Mouse (Mus musculus) heart, adult 11 months (tissue): ENCODE measurements around the gene Dtnb.
A peak's percentile ranks its signal among the peaks of the same experiment; 100 is the strongest.

Source experiments
- DNase-seq: peaks from one replicate; pipeline ENCODE4 v3.0.0; 2022

The Dtnb gene

DNA sequence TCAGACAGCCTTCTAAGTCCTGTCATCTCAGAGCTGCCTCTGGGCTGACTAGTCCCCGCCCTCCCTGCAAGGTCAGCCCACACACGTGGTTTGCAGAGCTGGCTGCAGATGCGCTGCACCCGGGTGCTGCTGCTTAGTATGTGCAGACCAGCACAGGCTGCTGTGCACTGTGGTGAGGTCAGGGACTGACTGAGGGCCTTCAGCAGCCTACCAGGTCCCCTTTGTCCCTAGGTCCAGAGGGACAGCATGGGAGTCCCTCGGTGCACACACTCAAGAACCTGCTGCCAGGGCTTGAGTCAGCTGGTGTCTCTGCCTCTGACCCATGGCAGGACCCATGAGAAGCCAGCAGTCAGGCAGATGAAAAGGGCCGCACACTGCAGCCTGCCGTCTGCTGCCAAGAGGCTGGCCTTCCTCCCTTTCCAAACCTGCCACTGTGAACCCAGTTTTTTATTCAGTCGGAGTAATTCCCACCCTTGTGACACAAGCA, 208.3 kb downstream of the Dtnb start:
- DNase-seq = peak; percentile 99

GRCm38 (mm10) chr12:3780931-3781471, 208.8 kb downstream of the Dtnb start:
- DNase-seq = no peak

GRCm38 (mm10) chr12:3781482-3781881, 209.3 kb downstream of the Dtnb start:
- peak; percentile 100 for DNase-seq

GRCm38 (mm10) chr12:3783196-3783825, 211.1 kb downstream of the Dtnb start:
- DNase-seq = peak; percentile 78

- DNase-seq = peak; percentile 82
Observed at GRCm38 (mm10) chr12:3784258-3784657, 212.1 kb downstream of the Dtnb start.

GRCm38 (mm10) chr12:3784729-3785128, 212.5 kb downstream of the Dtnb start:
- DNase-seq = no peak

DNA sequence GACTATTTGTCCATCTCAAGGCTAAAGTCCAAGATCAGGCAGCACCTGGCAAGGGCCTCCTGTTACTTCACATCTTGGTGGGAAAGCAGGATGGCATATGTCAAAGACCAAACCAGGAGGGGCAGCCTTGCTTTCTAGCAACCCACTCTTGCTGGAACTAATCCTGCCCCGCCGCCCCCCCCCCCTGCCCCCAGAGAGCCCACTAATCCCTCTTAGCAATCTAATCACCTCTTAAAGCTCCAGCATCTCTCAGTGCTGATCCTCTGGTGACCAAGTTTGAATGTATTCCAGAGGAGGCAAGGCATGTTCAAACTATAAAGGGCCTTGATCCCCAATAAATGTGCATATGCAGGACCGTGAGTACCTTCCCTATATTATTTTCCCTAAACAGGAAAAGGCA, 214.9 kb downstream of the Dtnb start:
- DNase-seq = no peak

DNA sequence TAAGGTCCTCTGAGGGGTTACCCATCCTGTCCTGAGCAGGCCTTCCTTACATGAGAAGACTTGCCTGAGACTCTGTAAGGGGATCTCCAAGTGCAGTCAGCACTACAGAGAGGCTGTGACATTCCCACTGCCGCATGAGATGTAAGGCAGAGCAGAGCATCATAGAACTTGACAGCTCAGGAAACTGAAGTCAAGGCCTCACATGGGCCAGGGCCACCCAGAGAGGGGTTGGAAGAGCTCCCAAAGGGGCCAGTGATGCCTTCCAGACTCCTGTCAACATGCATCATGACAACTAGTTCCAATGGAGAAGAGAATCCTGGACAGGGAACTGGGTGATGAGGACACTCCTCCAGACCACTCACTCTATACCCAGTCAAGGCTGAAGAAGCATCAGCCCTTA, 215.4 kb downstream of the Dtnb start:
- no peak for DNase-seq

- no peak for DNase-seq
Observed at GRCm38 (mm10) chr12:3788421-3789051, 216.4 kb downstream of the Dtnb start.

- no peak for DNase-seq
Observed at GRCm38 (mm10) chr12:3789626-3790185, 217.5 kb downstream of the Dtnb start.

- DNase-seq = no peak
Observed at GRCm38 (mm10) chr12:3791257-3791656, 219.1 kb downstream of the Dtnb start.

- peak; percentile 99 for DNase-seq
Observed at GRCm38 (mm10) chr12:3791732-3792131, 219.6 kb downstream of the Dtnb start.

DNA sequence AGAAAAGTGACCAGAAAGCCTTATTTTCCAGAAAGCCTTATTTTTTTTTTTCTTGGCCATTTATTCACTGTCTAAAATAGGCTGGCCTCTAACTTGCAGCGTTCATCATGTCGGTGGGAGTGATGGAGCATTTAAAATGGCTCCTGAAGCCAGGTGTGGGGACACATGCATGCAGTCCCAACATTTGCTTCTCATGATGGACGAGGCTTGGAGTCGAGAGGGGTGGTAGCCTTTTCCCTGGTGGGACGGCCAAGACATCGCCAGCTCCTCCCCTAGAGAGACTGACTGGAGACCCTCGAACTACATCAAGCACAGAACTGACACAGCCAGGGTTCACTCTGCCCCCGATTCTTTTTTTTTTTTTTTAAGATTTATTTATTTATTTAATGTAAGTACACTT, 220.1 kb downstream of the Dtnb start:
- no peak for DNase-seq

- no peak for DNase-seq
Observed at GRCm38 (mm10) chr12:3795569-3795968, 223.4 kb downstream of the Dtnb start.

DNA sequence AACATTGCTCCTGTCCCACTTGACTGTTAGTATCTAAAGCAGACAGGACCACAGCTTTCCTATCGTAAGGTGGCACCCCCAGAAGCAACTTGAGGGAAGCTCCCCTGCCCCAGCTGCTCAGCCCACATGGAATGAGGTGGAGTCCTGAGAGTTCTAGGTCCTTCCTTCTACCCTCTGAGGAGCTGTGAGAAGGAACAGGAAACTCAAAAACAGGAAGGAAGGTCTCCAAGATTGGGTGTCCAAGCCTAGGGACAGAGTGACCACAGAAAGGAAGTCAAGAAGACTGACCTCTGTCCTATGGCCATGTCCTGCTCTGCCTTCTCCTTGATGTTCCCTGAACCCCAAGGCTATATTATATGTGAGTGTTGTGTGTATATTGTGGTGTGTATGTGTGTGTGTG, 227.4 kb downstream of the Dtnb start:
- peak; percentile 94 for DNase-seq

GRCm38 (mm10) chr12:3805852-3806251, 233.7 kb downstream of the Dtnb start, which contains the start of gene Dnmt3a:
Dnmt3a (plus strand) TSS chr12:3806007.
- peak; percentile 94 for DNase-seq

DNA sequence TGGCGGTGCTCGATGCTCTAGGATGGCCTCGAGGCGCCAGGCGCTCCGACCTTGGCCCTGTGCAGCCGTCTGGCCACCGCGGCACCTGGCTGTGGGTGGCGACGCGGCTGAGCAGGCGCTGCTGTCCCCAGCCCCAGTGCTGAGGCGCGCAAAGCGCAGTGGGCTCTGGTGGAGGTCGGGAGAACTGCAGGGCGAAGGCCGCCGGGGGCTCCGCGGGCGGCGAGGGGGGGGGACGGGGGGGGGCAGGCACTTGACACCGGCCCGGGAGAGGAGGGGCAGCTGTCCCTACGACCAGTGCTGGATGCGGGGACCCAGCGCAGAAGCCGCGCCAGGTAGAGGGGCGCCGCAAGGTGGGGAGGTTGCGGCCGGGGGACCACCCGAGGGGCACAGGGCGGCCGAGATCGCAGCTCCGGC, 234.1 kb downstream of the Dtnb start:
- peak; percentile 98 for DNase-seq

- peak; percentile 98 for DNase-seq
Observed at GRCm38 (mm10) chr12:3806703-3807547, 234.7 kb downstream of the Dtnb start.

DNA sequence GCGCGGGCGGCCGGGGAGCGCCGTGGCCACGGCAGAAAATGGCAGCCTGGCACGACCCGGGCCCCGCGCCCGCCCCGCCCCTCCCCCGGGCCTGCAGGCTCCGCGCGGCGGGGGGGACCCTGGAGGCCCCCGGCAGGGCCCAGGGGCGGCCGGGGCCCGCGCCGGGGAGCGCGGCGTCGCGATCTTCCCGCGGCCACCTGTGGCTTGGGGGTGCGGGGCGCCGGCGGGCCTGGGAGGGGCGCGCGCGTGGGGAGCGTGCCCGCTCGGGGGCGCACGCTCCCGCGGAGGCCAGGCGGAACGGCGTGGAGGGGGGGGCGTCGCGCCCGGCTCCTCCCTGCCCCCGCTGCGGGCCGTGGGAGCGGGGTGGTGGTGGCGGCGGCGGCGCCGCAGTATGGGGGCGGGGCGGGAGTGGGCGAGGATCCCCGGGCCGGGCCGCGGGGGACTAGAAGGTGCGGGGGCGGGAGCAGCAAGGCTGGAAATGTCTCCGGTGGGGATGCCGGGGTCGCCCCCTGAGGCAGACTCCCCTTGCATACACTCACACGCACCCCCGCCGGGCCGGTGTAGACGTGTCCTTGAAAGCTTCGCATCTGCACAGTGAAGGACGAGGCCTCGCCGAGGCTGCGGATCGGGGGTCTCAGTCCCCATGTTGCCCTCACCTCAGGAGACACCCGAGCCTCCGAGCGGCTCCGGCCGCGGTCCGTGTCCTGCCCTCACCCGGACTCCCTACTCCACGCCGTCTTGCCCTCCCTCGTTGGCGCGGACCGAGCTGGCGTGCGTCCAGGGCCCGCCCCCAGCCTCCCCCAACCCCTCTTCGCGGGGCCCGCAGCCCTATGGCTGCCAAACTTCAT, 235.6 kb downstream of the Dtnb start:
- DNase-seq = peak; percentile 98

DNA sequence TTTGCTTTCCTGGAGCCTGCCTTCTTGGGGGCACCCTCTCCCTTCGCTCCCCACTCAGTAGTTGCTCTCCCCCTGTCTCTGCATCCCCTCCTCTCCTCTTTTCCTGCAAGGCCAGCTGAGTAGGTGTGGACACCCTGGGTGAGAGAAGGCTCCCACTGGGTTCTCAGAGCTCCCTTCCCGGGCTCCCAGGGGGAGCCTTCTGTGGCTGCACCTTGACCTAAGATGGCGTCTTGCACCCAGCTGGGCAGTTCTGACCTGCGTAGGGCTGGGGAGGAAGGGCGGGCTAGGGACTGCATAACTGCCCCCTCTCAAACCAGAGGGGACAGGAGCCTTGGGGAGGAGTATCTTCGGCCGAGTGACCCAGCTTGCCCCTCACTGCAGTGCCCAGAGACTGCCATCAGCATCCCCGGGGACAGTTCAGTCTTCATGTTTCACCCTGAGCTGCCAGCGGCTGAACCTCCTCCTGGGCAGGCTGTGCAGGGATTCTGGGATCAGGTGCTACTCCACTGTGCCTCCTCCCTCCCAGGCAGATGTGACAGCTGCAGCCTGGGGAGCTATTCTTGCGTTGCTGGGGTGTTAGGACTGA, 236.3 kb downstream of the Dtnb start:
- peak; percentile 97 for DNase-seq

DNA sequence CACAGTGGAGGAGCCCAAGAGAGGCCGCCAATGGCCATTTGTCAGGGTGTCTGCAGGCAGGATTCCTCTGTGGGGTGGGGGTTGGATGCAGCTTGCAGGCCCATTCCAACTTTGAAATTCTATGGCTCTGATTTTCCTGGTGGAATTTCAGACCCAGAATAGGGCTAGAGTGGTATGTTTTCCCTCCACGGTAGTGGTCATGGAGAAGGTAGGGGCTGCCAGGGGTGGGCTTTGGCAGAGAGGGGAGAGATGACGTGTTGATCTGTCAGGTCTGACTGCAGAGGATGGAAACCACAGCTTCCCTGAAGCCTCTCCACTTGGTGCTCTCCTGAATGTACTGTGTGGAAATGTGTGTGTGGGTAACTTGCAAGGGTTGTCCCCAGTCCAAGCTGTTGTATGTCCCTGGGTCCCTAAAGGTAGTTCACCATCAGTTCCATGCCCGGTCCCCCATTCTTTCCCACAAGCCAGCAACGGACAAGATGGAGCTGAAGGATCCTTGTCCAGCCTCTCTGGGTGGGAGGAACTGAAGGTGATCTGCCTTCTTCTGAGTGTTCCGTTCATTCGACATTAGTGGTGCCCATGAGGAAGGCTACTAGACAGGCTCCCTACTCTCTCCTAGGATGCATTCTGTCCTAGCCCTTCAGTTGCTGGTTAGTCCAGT, 237.5 kb downstream of the Dtnb start:
- DNase-seq = peak; percentile 93
